Mouse (Mus musculus) heart, embryonic 15.5 days (tissue): Measurements from ENCODE around the gene Kat14. TPM values are rescaled to one million over a fixed set of nuclear protein-coding genes. Genes with fewer than 3 reads are reported as not detected.
"Not testable (repeated sequence)": the region's sequence is repeated elsewhere in the genome, so short reads cannot be mapped to it uniquely, and the experiment has no call there.

ENCODE experiments used
- ATAC-seq: fragments of 200-750 bp; cut with Nextera tagmentation; replicated peaks from 2 replicates; pipeline ENCODE4 v1.8.0; 2017; ENCODE audit warnings: low read depth, moderate TSS enrichment; ENCODE audit not compliant: insufficient number of reproducible peaks, insufficient read depth, low FRiP score
- H3K27ac ChIP-seq: fragments of 300-500 bp; sonication (generic); 2 replicates; pipeline ENCODE4 v1.5.1; 2015; ENCODE audit warnings: mild to moderate bottlenecking, inconsistent platforms
- H3K27me3 ChIP-seq: fragments of 300-500 bp; sonication (generic); 2 replicates; pipeline ENCODE4 v1.6.1; 2015; ENCODE audit warnings: inconsistent platforms
- H3K36me3 ChIP-seq: fragments of 300-500 bp; sonication (generic); 2 replicates; pipeline ENCODE4 v1.6.1; 2015; ENCODE audit warnings: mild to moderate bottlenecking, inconsistent platforms
- H3K4me1 ChIP-seq: fragments of 300-500 bp; sonication (generic); replicated peaks from 2 replicates; pipeline ENCODE4 v1.6.1; 2015; ENCODE audit warnings: inconsistent platforms
- H3K4me2 ChIP-seq: fragments of 300-500 bp; sonication (generic); 2 replicates; pipeline ENCODE4 v1.6.1; 2015; ENCODE audit warnings: inconsistent platforms, mild to moderate bottlenecking, moderate library complexity
- H3K4me3 ChIP-seq: fragments of 300-500 bp; sonication (generic); 2 replicates; pipeline ENCODE4 v1.5.1; 2015; ENCODE audit warnings: mild to moderate bottlenecking, inconsistent platforms
- H3K9ac ChIP-seq: fragments of 300-500 bp; sonication (generic); 2 replicates; pipeline ENCODE4 v1.6.1; 2015; ENCODE audit warnings: mild to moderate bottlenecking, inconsistent platforms
- H3K9me3 ChIP-seq: fragments of 300-500 bp; sonication (generic); replicated peaks from 2 replicates; pipeline ENCODE4 v1.6.1; 2016; ENCODE audit warnings: inconsistent platforms
- WGBS: fragments of 180-500 bp; shearing (Covaris S2); methylation state at CpG from one replicate; pipeline ENCODE4 v1.1.7; 2015; ENCODE audit warnings: mixed read lengths; 5-methylcytosine and 5-hydroxymethylcytosine counted together
- polyA plus RNA-seq: library from polyadenylated mRNA; unstranded; fragments of >200 nt; fragmentation: Nextera tagmentation; extraction: Ambion mirVana; gene quantifications from 2 replicates; pipeline ENCODE4 v1.2.1, GENCODE M21; 2015

The Kat14 gene
- polyA plus RNA-seq, 1 experiment from 2014 or later = 24.0 TPM

GRCm38 (mm10) chr2:144337701-144338100 lies 31.1 kb upstream of the Kat14 start:
- H3K27ac ChIP-seq = no peak overlapping the region

GRCm38 (mm10) chr2:144338149-144338548 lies 30.6 kb upstream of the Kat14 start:
- not testable (repeated sequence) for H3K4me2 ChIP-seq, H3K36me3 ChIP-seq, ATAC-seq, H3K4me3 ChIP-seq, H3K4me1 ChIP-seq, H3K9ac ChIP-seq, H3K9me3 ChIP-seq, H3K27ac ChIP-seq
- WGBS = 70% methylated on average over 6 of the region's 6 CpGs
- H3K27me3 ChIP-seq = peaks cover 26% of the 10 kb centered on the region

More at GRCm38 (mm10) chr2:144337701-144338100, 31.1 kb upstream of the Kat14 start:
- WGBS = 69% methylated on average over 7 of the region's 8 CpGs
- no peak overlapping the region for H3K4me3 ChIP-seq
- peaks cover 30% of the 10 kb centered on the region for H3K27me3 ChIP-seq
- no peak for ATAC-seq
- no peaks in the 10 kb centered on the region for H3K9me3 ChIP-seq
- no peaks in the 10 kb centered on the region for H3K36me3 ChIP-seq
- H3K4me1 ChIP-seq = peaks cover 6% of the 10 kb centered on the region
- H3K4me2 ChIP-seq = no peak overlapping the region
- H3K9ac ChIP-seq = no peak overlapping the region

GRCm38 (mm10) chr2:144343158-144343557 lies 25.6 kb upstream of the Kat14 start:
- 59% methylated on average over 4 of the region's 4 CpGs for WGBS
- Histone ChIP-seq H3K36me3 (no peaks in the 10 kb centered on the region), H3K9me3 (no peaks in the 10 kb centered on the region), H3K4me1 (no peaks in the 10 kb centered on the region), H3K27me3 (no peaks in the 10 kb centered on the region), H3K4me2 (no peak overlapping the region), H3K4me3 (no peak overlapping the region), H3K9ac (no peak overlapping the region), H3K27ac (no peak overlapping the region)
- no peak for ATAC-seq

- no peak overlapping the region for H3K27ac ChIP-seq
- no peaks in the 10 kb centered on the region for H3K36me3 ChIP-seq
- H3K4me2 ChIP-seq = no peak overlapping the region
- no peaks in the 10 kb centered on the region for H3K27me3 ChIP-seq
- no peaks in the 10 kb centered on the region for H3K9me3 ChIP-seq
- no peaks in the 10 kb centered on the region for H3K4me1 ChIP-seq
- WGBS = 66% methylated on average over 3 of the region's 3 CpGs
- H3K4me3 ChIP-seq = no peak overlapping the region
- ATAC-seq = no peak
- no peak overlapping the region for H3K9ac ChIP-seq
These were observed 20.3 kb upstream of the Kat14 start for GRCm38 (mm10) chr2:144348525-144348924.

GRCm38 (mm10) chr2:144352843-144353242 lies 15.9 kb upstream of the Kat14 start:
- no peak overlapping the region for H3K4me2 ChIP-seq
- no peaks in the 10 kb centered on the region for H3K4me1 ChIP-seq
- 80% methylated on average over 11 of the region's 11 CpGs for WGBS
- no peaks in the 10 kb centered on the region for H3K27me3 ChIP-seq
- no peak overlapping the region for H3K27ac ChIP-seq
- no peaks in the 10 kb centered on the region for H3K36me3 ChIP-seq
- no peak for ATAC-seq
- no peak overlapping the region for H3K4me3 ChIP-seq
- H3K9me3 ChIP-seq = no peaks in the 10 kb centered on the region
- H3K9ac ChIP-seq = no peak overlapping the region

GRCm38 (mm10) chr2:144369020-144369421 lies 238 bp downstream of the Kat14 start:
- H3K27me3 ChIP-seq = no peaks in the 10 kb centered on the region
- ATAC-seq = peak; percentile 84
- H3K4me2 ChIP-seq = peak overlapping the region; percentile 69
- no peaks in the 10 kb centered on the region for H3K9me3 ChIP-seq
- H3K4me3 ChIP-seq = peak overlapping the region; percentile 85
- H3K36me3 ChIP-seq = peaks cover 11% of the 10 kb centered on the region
- H3K27ac ChIP-seq = peak overlapping the region; percentile 97
- peaks cover 18% of the 10 kb centered on the region for H3K4me1 ChIP-seq
- H3K9ac ChIP-seq = peak overlapping the region; percentile 87
- 0% methylated on average over 42 of the region's 43 CpGs for WGBS

GRCm38 (mm10) chr2:144369511-144369910 lies 728 bp downstream of the Kat14 start:
- Histone ChIP-seq H3K36me3 (peaks cover 15% of the 10 kb centered on the region), H3K9ac (peak overlapping the region; percentile 87), H3K4me2 (peak overlapping the region; percentile 69), H3K27ac (peak overlapping the region; percentile 97), H3K9me3 (no peaks in the 10 kb centered on the region), H3K27me3 (no peaks in the 10 kb centered on the region), H3K4me1 (peaks cover 18% of the 10 kb centered on the region), H3K4me3 (peak overlapping the region; percentile 85)
- peak; percentile 45; the same call in 1 of the 2 replicates for ATAC-seq
- WGBS = 1% methylated on average over 12 of the region's 12 CpGs

- peaks cover 18% of the 10 kb centered on the region for H3K4me1 ChIP-seq
- H3K36me3 ChIP-seq = peaks cover 30% of the 10 kb centered on the region
- no peak overlapping the region for H3K4me3 ChIP-seq
- 75% methylated on average over 4 of the region's 4 CpGs for WGBS
- no peaks in the 10 kb centered on the region for H3K9me3 ChIP-seq
- no peak for ATAC-seq
- H3K27ac ChIP-seq = no peak overlapping the region
- H3K9ac ChIP-seq = no peak overlapping the region
- no peaks in the 10 kb centered on the region for H3K27me3 ChIP-seq
- H3K4me2 ChIP-seq = no peak overlapping the region
These were observed 2.8 kb downstream of the Kat14 start for GRCm38 (mm10) chr2:144371566-144371965.

GRCm38 (mm10) chr2:144373063-144373462 lies 4.3 kb downstream of the Kat14 start:
- no peak overlapping the region for H3K27ac ChIP-seq
- H3K4me3 ChIP-seq = no peak overlapping the region
- peaks cover 18% of the 10 kb centered on the region for H3K4me1 ChIP-seq
- peaks cover 36% of the 10 kb centered on the region for H3K36me3 ChIP-seq
- 90% methylated on average over 9 of the region's 9 CpGs for WGBS
- no peaks in the 10 kb centered on the region for H3K9me3 ChIP-seq
- no peak overlapping the region for H3K9ac ChIP-seq
- no peaks in the 10 kb centered on the region for H3K27me3 ChIP-seq
- no peak overlapping the region for H3K4me2 ChIP-seq
- ATAC-seq = no peak

- Histone ChIP-seq H3K36me3 (peaks cover 49% of the 10 kb centered on the region), H3K4me1 (peaks cover 14% of the 10 kb centered on the region), H3K9ac (no peak overlapping the region), H3K4me3 (no peak overlapping the region), H3K4me2 (no peak overlapping the region), H3K27ac (no peak overlapping the region), H3K9me3 (no peaks in the 10 kb centered on the region), H3K27me3 (no peaks in the 10 kb centered on the region)
- 86% methylated on average over 10 of the region's 10 CpGs for WGBS
- ATAC-seq = no peak
These were observed 6.4 kb downstream of the Kat14 start for GRCm38 (mm10) chr2:144375063-144375703.

- H3K36me3 ChIP-seq = peaks cover 62% of the 10 kb centered on the region
- no peak overlapping the region for H3K4me3 ChIP-seq
- H3K9ac ChIP-seq = no peak overlapping the region
- H3K4me1 ChIP-seq = peaks cover 7% of the 10 kb centered on the region
- no peak for ATAC-seq
- H3K27ac ChIP-seq = no peak overlapping the region; the same call in 1 of the 2 replicates
- no peaks in the 10 kb centered on the region for H3K27me3 ChIP-seq
- 68% methylated on average over 3 of the region's 3 CpGs for WGBS
- no peak overlapping the region for H3K4me2 ChIP-seq
- H3K9me3 ChIP-seq = no peaks in the 10 kb centered on the region
These were observed 12.5 kb downstream of the Kat14 start for GRCm38 (mm10) chr2:144381293-144381692.

GRCm38 (mm10) chr2:144381741-144382140 lies 13.0 kb downstream of the Kat14 start:
- ATAC-seq = no peak
- 83% methylated on average over 4 of the region's 4 CpGs for WGBS
- Histone ChIP-seq H3K9me3 (no peaks in the 10 kb centered on the region), H3K4me1 (peaks cover 7% of the 10 kb centered on the region), H3K27me3 (no peaks in the 10 kb centered on the region), H3K27ac (no peak overlapping the region), H3K36me3 (peaks cover 62% of the 10 kb centered on the region), H3K9ac (no peak overlapping the region), H3K4me3 (no peak overlapping the region), H3K4me2 (no peak overlapping the region)
